Mouse (Mus musculus) spleen, postnatal 36 days (tissue): ENCODE measurements at regions not wholly inside any gene's neighbourhood (a gene's known extent, or its start where the extent isn't known, plus 50 kb on each side); places are given as distances from the start of the nearest gene placed in this dataset.

Experiments used
- DNase-seq, 2 experiments: peaks; one replicate each; pipeline ENCODE4 v3.0.0; 2022; ENCODE audit warnings: low spot score in 2 of 2, mixed read lengths in 1 of 2

DNA sequence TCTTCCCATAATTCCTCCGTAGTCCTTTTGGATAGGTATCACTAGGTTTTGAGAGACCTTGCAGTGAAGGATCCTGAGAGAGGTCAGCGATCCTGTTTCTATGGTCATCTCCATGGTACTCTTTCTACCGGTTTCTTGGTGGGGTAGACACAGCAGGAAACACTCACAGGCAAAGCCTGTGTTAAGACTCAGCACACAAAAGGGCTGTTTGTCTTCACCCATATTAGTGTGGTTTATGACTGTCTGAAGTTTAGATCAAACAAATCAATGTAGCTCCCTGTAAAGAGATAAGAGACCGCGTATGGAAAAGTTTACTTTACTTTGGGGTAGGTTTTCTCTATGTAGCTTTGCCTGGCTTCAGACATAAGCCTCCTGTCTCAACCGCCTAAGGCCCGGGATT is 282.5 kb upstream of the Rbms1 start:
- DNase-seq: no peak

DNA sequence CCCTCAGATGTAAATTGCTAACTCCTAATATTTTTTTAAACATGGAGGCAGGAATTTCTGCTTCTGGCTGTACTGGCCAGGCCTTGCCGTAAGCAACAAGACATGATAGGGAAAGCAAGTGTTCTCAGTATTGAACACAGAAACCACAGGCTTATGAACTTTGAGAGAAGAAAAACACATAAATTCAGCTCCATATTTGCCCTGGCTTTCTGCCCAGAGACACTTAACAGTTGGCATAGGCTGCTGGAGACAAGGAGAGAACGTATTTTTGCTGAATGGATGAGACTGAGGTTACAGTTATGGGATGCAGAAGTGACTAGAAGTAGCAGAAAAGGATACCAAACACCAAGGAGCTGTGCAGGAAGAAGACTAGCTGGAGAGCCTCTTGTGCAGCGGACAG is 258.7 kb upstream of the Rbms1 start:
- no peak for DNase-seq

DNA sequence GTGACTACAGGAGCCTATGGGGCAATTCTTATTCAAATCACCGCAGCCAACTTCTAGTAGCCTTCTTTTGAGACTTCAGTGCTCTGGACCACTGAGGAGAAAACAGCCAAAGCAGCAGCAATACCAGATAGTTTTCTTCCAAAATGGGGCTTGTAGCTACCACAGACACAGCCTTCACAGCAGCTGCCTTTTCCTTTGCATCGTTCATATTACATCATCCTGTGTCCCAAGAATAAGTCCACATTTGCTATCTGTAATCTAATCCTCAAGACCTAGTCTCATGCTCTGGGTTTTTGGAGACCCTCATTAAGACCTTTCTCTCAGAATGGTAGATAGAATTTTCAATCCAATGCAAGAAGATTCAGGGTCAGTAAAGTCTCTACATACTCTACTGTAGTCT is 258.2 kb upstream of the Rbms1 start:
- DNase-seq: no peak

DNA sequence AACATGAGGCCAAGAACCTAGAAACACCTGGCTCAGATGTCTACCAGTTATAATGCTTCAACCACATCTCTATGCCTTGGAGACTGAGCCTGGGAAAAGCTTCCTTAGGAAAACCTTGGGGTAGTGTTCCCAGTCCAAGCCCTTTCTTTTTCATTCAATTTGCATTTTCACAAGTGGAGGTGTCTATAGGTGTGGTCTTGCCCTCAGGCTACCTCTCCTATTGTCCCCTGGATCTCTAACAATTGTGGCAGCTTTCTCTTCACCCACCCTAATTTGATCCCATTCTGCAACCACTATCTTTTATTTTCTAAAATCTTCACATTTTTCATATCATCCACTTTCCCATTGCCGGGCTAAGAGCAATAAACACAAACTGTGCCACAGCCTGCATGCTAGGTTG is 251.0 kb upstream of the Rbms1 start:
- no peak for DNase-seq

DNA sequence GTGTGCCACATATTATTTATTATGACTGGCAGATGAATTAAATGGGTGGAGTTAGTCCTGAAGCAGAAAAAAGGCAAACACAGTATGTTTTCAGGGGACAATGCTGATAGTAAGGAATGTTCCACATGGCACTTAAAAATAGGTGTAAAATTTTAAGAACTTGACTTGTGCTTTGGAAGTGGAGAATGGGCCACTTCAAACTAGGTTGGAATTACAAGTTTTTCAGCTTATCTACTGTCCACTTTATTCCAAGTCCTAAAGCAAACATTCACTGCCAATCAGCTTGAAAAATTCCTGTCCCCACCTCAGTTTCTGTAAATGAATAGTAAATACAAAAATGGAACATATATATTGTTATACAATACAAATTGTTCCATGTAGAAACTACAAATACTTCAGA is 238.4 kb upstream of the Rbms1 start:
- DNase-seq: no peak

DNA sequence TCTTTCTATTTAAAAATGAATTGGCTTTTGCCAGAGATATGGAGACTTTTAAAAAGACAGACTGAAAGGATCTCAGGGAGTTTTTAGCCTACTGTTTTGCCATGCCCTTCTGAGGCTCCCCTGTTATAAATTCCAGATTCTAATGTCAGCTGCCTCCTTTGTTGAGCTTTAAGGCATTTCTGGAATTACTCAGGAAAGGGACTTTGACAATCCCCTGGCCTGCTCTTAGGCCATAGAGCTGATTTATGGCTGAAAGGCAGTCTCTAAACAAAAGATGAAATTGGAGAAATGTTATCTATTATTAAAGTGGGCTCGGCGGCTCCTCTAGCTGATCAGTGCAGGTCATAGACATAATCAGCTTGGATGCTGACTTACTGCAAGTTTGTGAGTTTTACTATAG is 231.0 kb upstream of the Rbms1 start:
- DNase-seq: no peak

DNA sequence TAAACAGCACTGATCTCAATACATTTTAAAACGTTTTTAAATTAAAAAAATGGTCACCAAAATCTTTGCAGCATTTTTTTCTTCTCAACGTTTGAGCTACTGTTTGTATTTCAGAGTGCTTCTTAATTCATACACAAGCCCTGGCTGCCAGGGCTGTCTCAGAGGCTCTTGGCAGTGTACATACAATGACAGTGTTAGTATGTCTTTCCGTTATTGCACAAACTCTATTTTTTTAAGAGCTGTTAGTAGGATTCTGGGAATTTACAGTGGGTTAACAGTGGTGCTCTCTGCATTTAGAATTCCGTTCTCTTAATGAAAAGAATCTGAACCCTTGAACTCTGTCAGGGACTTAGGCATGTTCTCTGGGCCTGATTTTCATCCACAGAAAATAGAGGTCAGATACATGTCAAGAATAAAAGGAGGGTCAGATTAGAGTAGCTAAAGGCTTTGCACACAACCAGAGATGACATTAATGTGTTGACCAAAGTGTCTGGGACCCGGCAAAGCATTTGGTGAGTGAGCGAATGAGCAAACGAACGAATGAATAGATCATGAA is 219.5 kb upstream of the Rbms1 start:
- no peak for DNase-seq

DNA sequence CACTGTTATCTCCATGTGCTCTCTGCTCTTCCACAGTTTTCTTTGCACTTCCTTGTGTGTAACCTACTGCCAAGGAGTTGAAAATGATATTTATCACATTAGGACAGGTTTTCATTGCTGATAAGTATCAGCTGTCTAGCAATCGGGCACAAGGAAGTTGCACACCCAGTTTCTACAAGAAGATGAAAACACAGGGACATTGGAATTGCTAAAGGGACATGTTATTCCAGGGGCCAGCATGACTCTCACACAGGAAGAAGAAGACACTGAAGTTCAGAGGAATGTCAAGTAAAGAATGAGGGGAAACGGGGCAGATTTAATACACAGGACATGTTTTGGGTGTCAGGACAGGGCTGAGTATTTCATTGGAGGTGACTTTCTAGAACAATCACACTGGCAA is 214.8 kb upstream of the Rbms1 start:
- no peak for DNase-seq

DNA sequence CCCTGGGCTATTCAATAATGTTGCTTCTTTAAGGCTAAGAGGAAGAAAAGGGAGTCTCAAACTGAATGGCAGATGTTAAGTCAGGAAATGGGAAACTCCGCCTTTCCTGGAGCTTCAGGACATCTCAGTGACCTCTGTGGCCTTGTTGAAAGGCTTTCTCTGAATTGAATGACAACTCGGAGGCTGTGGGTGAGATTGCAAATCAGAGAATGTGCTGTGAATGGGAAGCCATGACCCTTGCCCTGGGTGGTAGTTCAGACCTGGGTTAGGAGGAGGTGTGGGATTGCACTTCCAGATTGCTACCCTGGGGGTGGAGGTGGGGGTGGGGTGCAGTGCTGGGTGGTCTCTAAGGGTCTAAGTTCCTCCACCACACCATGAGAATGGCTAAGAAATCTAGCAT is 213.8 kb upstream of the Rbms1 start:
- peak in 1 of 2 experiments; percentile 2 for DNase-seq

DNA sequence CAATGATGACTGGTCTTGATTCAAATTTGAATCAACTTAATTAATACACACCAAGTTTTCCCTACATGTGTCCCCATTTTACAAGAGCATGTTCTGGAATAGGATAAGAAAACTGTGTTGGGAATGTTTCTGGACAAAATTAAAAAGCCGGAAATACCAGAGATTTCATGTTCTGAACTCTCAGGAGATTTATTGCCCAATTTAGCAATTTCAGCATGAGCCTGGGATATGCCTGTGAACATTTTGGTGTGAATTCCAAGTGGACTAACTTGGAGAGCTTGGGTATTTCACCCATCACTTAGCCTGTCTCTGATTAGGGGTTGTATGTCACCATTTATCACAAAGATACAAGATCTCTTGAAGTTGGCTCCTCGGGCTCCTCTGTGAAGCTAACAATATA is 210.6 kb upstream of the Rbms1 start:
- no peak for DNase-seq

DNA sequence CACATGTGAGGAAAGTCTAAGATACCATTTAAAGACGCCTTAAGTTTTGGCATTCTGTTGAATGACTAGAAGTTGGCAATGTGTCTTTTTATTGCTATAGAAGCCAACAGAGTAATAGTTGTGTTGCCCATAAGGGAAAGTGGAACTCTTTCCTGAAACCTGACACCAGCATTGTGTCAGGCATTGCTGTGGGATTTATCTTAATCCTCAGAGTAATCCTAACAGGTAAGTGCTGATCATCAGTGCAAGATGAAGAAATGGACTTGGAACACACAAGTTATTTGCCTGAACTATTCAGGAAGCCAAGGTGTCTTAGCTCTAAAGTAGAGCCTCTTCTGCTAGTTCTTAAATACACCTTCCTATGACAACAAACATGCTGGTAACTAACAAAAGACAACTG is 198.3 kb upstream of the Rbms1 start:
- no peak for DNase-seq

DNA sequence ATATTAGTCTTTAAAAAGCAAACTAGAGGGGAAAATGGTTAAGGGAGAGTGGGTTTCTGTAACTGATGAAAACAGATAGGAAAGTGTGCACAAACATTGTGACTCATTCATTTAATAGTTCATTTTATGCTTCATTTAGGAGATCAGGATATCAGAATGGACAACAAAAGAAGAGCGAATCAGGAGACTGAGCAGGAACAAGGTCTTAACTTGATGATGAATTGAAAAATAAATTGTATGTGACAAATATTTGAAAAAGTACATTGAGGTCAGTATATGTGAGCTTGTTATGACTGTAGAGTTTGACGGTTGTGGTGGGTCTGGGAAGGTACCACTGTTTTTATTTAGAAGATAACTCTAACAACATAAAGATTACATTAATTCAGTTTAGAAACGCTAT is 196.8 kb upstream of the Rbms1 start:
- no peak for DNase-seq

DNA sequence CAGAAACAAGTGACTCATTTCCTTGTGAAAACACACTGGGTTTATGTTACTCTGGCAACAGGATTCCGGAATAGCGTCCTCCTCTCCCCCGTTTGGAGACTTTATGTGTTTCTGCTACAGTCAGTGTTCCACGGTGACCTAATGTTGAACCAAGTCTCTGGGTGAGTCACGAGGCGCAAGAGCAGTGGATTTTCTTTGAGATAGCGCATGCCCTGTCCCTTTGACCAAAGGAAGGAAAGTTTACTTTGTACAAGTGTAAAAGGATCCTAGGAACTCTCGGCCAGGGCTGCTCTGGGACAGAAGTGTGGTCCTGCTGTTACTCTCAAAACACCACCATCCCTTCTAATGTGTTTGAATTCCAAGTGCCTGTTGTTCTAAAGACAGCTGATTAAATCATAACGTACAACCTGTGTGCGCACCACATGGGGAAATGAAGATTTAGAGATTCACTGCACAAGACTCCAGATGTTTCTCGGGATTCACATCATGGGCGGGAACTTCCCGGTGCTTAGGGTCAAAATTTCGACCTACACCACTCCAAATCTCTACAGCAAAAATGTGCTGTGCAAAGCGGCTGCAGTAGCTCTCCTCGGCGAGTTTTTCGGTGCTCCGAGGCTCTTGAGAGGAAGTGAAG is 176.1 kb upstream of the Rbms1 start:
- peak; percentile 1 for DNase-seq

DNA sequence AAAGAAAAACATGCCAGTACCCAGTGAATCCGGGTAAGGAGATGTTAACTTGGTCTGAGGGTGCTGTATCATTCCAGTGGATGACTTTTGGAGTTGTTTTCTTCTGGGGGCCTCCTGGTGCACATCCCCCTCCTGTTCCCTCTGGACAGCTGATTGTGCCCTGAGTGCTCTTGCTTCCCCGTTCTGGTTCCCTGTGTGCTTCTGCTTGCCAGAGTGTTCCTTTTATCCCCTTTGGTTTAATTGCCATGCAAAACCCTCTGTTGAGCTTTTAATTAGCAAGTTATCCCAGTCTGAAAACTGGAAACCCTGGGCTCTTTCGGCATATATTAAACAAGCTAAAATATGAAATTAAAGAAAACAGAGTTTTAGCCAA is 175.6 kb upstream of the Rbms1 start:
- DNase-seq: no peak

DNA sequence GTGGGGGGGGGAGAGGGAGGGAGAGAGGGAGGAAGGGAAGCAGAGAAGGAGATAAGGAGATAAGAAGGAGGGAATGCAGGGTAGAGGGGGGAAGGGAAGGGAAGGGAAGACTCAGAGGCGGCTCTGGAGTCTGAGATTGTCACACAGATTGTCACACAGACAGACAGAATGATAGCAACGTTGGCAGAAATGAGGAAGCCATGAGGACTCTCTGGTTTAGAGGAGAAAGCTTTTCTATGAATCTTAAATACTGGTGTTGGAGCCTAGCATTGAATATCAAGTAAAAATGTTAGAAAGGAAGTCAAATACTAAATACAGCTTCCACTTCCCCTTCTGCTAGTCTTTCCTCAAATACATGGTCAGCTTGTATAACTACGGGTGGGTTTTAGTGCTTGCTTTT is 174.4 kb upstream of the Rbms1 start:
- DNase-seq: no peak

DNA sequence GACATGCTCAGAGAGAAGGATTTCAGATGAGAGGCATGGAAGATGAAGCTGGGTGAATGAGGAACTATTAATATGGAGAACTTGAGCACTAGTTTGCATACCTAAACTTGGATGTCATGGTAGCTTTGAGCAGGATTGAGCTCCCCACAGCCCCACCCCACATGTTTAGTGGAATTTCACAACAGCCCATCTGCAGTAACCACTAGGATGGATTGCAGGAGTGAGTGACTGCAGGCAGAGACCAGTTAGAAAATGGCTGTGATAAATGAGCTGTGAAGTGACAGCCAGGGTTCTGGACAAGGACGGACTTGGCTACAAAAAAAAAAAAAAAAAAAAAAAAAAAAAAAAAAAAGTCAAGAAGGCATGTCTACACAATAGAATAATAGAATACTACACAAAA is 173.9 kb upstream of the Rbms1 start:
- no peak for DNase-seq

DNA sequence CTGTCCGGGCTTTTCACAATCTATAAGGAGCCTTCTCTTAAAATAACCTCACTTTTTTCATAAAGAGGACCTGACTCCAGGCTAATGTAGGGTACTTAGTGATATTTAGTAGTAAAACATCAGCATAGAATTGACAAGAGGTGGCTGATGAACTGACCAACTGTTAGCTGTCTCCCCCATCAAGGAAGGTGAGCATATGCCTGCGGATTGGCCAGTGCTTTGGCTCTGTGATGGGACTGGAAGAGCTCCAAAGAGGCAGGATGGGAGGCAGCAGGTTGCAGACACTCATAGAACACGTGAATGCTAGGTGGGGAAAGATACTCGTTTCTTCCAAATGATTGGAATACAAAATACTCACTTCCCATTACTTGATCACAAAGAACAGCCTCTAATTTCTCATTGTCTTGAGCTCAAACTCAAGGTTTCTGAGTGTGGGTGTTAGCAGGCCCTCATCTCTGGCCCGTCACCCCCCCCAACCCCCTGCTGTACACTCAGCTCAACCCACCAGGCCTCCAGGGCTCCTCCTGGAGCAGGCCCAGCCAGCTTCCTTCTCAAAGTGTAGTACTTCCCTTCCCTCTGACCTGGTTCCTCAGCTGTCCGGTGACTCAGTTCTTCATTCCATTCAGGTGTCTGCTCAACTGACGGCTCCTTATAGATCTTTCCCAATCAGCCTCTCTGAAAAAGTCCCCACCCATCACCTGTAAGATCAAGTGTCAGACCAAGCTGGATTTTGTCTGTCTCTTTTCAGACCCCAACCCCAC is 160.2 kb upstream of the Rbms1 start:
- no peak for DNase-seq

DNA sequence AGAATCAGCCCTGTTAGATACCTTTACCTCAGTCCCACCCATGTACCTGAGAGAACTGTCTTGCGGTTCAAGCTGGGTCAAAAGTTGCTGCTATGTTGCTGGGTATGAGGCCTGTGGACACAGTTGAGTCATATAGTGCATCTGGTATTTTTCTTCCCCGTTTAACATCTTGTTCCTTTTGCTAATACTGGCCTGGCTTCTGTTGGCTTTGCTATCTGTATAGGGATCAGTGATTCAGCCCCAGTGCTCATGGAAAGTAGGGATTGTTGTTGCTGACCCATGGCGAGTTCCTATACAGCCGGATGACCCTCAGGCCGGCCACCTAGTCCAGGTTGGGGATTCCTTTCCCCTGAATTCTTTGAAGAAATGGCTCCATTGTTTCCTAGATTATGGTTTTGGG is 158.3 kb upstream of the Rbms1 start:
- DNase-seq: no peak

DNA sequence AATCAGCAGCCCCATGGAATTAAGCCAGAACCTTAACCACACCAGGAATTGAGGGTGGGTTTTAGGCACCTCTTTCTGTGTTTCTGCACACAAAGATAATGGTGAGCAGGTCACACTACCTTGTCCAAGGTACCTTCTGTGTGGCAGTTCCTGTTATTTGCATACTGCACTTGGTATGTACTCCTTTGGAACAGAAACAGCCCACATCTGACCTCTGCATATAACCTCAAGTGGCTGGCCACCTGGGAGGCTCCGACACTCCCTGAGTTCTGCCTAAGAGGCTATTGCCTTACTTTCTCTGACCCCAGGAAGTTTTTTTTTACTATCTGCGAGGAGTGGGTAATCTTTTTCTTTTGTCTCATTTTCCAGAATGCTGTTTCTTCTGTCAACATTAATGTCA is 151.6 kb upstream of the Rbms1 start:
- no peak for DNase-seq

DNA sequence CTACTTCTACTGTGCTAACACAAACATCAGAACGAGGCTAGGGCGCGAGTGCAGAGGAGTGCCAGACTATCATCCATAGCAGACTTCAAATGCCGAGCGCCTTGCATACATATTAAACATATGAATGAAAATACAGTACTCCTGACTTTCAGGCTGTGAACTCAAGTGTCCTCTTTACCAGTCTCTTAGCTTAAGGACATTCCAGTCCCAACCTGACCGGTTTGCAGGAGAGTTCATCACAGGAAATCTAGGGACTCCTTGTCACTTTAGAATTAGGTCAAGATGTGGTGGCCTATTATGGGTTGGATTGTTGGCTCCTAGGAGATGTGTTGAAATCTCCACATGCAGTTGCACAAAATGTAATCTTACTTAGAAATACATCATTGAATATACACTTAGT is 150.9 kb upstream of the Rbms1 start:
- DNase-seq: no peak

DNA sequence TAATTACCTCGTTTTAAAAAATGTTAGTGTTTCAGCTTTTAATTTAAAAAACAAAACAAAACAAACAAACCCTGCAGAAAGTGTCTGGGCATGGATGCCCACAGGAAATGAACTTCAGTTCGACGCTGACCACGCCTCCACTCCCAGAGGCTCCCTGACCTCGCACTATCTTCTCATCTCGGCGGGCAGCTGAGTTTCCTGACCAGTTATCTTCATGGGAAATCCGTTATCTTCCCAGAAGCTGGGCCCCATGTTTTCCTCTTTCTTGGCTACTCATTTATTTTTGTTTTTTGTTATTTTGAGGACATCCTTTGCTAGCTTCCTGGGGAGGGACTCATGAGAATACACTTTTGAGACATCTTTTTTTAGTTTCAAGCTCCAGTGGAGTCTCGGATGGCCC is 147.6 kb upstream of the Rbms1 start:
- DNase-seq: no peak

DNA sequence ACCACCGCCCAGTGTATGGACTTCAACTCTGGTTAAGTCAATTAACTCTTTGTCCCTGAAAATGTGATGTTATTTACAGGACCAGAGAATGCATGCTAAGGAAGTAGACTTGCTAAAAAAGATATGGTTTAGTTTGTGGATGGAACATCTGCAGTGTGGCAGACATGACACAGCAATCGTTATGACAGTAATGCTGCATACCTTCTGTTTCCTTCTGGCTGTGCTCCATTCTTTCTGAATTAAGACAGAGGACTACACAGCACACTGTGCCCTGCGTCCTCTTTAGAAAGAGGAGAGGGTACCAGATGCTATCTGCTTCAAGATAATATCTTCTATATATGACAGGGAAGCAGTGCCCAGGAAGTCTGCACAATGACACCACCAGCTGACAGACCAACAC is 146.6 kb upstream of the Rbms1 start:
- no peak for DNase-seq

DNA sequence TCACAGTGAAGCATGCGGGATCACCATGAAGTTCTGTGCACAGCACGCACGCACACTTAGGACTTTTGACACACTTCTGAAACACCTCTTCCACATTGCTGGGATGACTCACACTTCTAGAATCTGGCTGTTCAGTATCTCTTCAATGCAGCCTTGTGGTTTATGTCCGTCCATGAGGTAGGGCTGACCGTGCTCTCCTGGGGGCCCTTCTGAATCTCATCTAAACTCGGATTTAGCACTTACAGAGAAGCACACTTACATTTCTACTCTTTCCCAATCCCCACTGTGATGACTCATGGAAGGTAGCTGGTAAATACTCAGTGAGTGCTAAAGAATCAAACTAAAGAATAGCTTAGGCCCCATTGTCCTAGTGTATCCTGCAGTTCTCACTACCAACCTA is 142.2 kb upstream of the Rbms1 start:
- DNase-seq: no peak

DNA sequence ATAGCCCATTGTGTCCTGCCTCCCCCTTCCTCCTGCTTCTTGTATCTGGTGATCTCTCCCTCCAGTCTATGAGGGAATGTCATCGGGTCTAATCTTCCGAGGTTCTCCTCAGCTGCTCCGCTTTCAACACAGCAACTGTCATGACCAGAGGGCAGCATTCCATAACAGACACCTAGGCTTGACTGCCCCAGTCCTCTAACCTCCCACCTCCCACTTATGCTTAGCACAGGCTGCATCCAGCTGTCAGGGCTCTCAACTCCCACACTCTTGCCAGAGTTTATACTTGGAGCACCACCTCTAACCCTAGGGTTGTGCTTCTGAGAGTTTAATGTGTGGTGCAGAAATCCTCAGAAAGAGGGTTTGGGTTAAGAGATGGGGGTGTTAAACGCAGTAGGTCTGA is 137.9 kb upstream of the Rbms1 start:
- no peak for DNase-seq
